Mouse (Mus musculus) ES-E14 (cell line): ENCODE results near the gene Gm16503.
"Not testable (repeated sequence)": the region's sequence is repeated elsewhere in the genome, so short reads cannot be mapped to it uniquely, and the experiment has no call there.

Source experiments
- CHD2 ChIP-seq: IDR thresholded peaks from 2 replicates; pipeline ENCODE4 v1.6.1; 2014; ENCODE audit warnings: mild to moderate bottlenecking, low read depth, low read length, inconsistent platforms
- HCFC1 ChIP-seq: IDR thresholded peaks from 2 replicates; pipeline ENCODE4 v1.6.1; 2012; ENCODE audit warnings: low read length, inconsistent platforms, borderline replicate concordance; ENCODE audit not compliant: insufficient read depth

- not testable (repeated sequence) for TF ChIP-seq CHD2, HCFC1
Observed at GRCm38 (mm10) chr4:147554361-147554760, 14.3 kb downstream of the Gm16503 start.
